Mouse (Mus musculus) neural tube, embryonic 13.5 days (tissue): ENCODE data around the gene Ppp1r14a. TPM values are rescaled to one million over a fixed set of nuclear protein-coding genes. Genes with fewer than 3 reads are reported as not detected.

Experiments used
- ATAC-seq: fragments of 200-750 bp; cut with Nextera tagmentation; 2 replicates; pipeline ENCODE4 v1.8.0; 2017; ENCODE audit warnings: low read depth, mild to moderate bottlenecking, moderate TSS enrichment, moderate library complexity
- H3K27ac ChIP-seq: fragments of 300-500 bp; sonication (generic); replicated peaks from 2 replicates; pipeline ENCODE4 v1.5.1; 2015; ENCODE audit warnings: moderate library complexity, mild to moderate bottlenecking, inconsistent platforms
- H3K27me3 ChIP-seq: fragments of 300-500 bp; sonication (generic); 2 replicates; pipeline ENCODE4 v1.6.1; 2015; ENCODE audit warnings: mild to moderate bottlenecking, inconsistent platforms
- H3K36me3 ChIP-seq: fragments of 300-500 bp; sonication (generic); 2 replicates; pipeline ENCODE4 v1.6.1; 2015; ENCODE audit warnings: mild to moderate bottlenecking, inconsistent platforms
- H3K4me1 ChIP-seq: fragments of 300-500 bp; sonication (generic); replicated peaks from 2 replicates; pipeline ENCODE4 v1.6.1; 2015; ENCODE audit warnings: inconsistent platforms
- H3K4me2 ChIP-seq: fragments of 300-500 bp; sonication (generic); 2 replicates; pipeline ENCODE4 v1.6.1; 2015; ENCODE audit warnings: inconsistent platforms, mild to moderate bottlenecking, moderate library complexity
- H3K4me3 ChIP-seq: fragments of 300-500 bp; sonication (generic); 2 replicates; pipeline ENCODE4 v1.5.1; 2015; ENCODE audit warnings: mild to moderate bottlenecking, inconsistent platforms
- H3K9ac ChIP-seq: fragments of 300-500 bp; sonication (generic); 2 replicates; pipeline ENCODE4 v1.6.1; 2015; ENCODE audit warnings: moderate library complexity, mild to moderate bottlenecking, inconsistent platforms
- H3K9me3 ChIP-seq: fragments of 300-500 bp; sonication (generic); 2 replicates; pipeline ENCODE4 v1.6.1; 2016; ENCODE audit warnings: inconsistent platforms
- WGBS: fragments of 180-500 bp; shearing (Covaris S2); methylation state at CpG from one replicate; pipeline ENCODE4 v1.1.7; 2015; 5-methylcytosine and 5-hydroxymethylcytosine counted together
- polyA plus RNA-seq: library from polyadenylated mRNA; unstranded; fragments of >200 nt; fragmentation: Nextera tagmentation; extraction: Ambion mirVana; gene quantifications from 2 replicates; pipeline ENCODE4 v1.2.1, GENCODE M21; 2015

The Ppp1r14a gene
- polyA plus RNA-seq = 24.8 and 28.4 TPM in 2 replicates

DNA sequence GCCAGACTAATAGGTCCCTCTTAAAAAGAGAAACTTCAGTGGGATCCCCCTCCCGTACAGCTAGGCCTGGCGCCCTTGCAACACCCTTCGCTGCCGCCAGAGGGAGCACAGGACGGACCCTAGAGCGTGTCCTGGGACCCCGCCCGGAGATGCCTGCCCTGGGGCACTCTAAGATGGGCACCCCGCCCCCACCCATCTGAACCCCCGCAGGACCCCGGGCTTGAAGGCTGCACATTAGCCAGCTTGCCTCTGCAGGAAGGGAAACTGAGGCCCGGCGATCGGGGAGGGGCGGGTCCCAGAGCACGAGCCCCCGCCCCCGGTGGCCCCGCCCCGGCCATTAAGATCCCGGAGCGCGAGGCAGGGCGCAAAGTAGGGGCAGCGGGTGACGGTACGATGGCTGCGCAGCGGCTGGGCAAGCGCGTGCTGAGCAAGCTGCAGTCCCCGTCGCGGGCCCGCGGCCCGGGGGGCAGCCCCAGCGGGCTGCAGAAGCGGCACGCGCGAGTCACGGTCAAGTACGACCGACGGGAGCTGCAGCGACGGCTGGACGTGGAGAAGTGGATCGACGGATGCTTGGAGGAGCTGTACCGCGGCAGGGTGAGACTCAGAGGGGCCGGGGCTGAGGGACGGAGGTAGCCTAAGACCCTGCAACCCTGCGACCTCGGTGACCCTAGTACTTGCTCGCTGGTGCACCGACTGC lies at the start of gene Ppp1r14a:
Gene Ppp1r14a, plus strand, starts transcription at position 367 of the 697 bp plus-strand sequence.
- H3K36me3 ChIP-seq = no peaks in the 10 kb centered on the region
- under 1% methylated on average over 45 of the region's 59 CpGs for WGBS
- no peaks in the 10 kb centered on the region for H3K9me3 ChIP-seq
- peak within 1 kb of the TSS; percentile 74 for H3K9ac ChIP-seq
- peak within 1 kb of the TSS; percentile 79 for H3K4me2 ChIP-seq
- H3K27ac ChIP-seq = peak within 1 kb of the TSS; percentile 84
- H3K27me3 ChIP-seq = peaks cover 17% of the 10 kb centered on the region; the same call in 1 of the 2 replicates
- peak; percentile 21; the same call in 1 of the 2 replicates for ATAC-seq
- peaks cover 53% of the 10 kb centered on the region for H3K4me1 ChIP-seq
- H3K4me3 ChIP-seq = peak within 1 kb of the TSS; percentile 48

DNA sequence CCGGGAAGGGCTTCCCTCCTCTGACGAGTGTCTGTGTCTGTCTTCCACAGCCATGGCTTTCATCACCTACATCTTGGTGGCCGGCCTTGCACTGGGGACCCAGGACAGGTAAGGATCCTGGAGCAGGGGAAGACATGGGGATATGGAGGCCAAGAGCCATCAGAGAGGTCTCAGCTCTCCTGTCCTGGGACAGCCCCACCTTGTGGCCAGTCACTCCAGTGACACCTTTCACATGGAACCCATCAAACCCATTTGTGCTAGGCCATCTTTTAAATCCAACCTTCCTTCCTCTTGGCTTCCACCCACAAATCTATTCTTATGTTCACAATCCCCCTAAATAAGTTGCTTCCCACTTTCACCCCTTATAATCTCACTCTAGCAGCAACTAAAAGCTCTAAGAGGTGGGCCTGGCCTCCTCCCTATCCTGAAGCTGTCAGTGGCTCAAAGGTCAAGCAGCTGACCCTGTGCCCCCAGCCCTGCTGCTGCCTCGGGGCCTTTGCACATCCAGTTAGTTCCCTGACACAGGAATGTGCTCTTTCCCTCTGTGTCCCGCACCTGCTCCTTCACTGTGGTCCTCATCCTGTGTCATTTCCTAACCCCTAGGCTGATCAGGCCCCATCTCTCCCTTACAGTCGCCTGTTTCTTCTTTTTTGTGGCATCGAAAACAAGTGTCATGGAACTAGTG lies 44.2 kb upstream of the Ppp1r14a start:
- no peak overlapping the region for H3K4me2 ChIP-seq
- 87% methylated on average over 7 of the region's 7 CpGs for WGBS

DNA sequence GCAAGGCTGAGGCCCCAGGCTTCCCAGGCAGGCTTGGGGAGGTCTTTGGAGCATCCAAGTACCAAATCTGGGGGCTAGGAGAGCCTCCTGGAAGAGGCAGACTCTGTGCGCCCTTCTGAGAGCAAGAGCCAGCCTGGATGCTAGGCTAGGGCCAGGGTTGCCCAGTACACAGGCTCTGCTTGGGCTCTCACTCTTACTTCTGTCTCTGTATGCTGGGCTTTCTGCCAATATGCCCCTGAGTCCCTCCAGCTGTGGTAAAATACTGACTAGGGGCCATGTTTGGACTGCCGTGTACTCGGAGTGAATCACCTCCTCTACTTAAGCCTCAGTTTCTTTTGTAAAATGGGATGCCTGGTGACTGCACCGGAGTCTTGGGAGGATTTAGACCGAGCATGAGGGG lies 43.1 kb upstream of the Ppp1r14a start:
- peaks cover 12% of the 10 kb centered on the region; the same call in 1 of the 2 replicates for H3K4me1 ChIP-seq
- peaks cover 31% of the 10 kb centered on the region for H3K27me3 ChIP-seq
- no peak overlapping the region for H3K4me3 ChIP-seq
- no peak overlapping the region for H3K9ac ChIP-seq
- WGBS = 89% methylated on average over 5 of the region's 5 CpGs
- no peak overlapping the region for H3K4me2 ChIP-seq
- ATAC-seq = no peak
- H3K9me3 ChIP-seq = no peaks in the 10 kb centered on the region
- H3K27ac ChIP-seq = no peak overlapping the region
- peaks cover 20% of the 10 kb centered on the region for H3K36me3 ChIP-seq

More for the DNA sequence above, 44.2 kb upstream of the Ppp1r14a start:
- peaks cover 31% of the 10 kb centered on the region for H3K27me3 ChIP-seq
- H3K27ac ChIP-seq = no peak overlapping the region
- no peaks in the 10 kb centered on the region for H3K9me3 ChIP-seq
- H3K4me3 ChIP-seq = no peak overlapping the region
- H3K36me3 ChIP-seq = peaks cover 20% of the 10 kb centered on the region
- H3K9ac ChIP-seq = no peak overlapping the region
- ATAC-seq = no peak
- H3K4me1 ChIP-seq = peaks cover 12% of the 10 kb centered on the region; the same call in 1 of the 2 replicates

DNA sequence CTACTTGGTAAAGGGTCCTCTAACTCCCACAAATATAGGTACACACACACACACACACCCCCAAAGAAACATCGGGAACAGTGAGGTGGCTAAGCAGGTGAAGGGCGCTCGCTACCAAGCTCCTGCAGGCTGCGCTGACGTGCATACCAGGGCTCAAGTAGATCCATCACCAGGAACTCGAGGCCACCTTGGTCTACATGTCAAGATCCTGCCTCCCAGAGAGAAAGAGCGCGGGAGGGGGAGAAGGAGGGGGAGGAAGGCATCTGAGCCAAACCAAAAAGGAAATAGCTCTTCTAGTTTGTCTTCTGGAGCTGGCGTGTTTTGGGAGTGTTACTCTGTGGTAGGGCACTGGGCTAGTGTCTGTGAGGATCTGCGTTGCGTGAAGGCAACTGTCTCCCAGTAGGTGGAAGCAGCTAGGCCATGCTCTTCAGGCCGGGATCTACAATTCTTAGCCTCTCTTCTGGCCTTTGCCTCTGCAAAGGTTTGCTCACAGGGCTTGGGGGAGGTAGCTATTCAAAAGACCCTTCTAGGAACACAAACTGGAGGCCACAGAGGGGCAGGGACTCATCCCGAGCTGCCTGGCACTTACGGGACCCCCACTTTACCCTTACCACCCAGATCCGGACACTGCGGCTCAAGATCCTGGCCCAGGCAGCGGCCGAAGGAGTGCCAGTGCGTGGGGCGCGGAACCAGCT lies 42.3 kb upstream of the Ppp1r14a start:
- H3K4me2 ChIP-seq = no peak overlapping the region
- peaks cover 31% of the 10 kb centered on the region for H3K27me3 ChIP-seq
- H3K4me1 ChIP-seq = peaks cover 12% of the 10 kb centered on the region; the same call in 1 of the 2 replicates
- H3K9me3 ChIP-seq = no peaks in the 10 kb centered on the region
- ATAC-seq = no peak
- no peak overlapping the region for H3K27ac ChIP-seq
- H3K4me3 ChIP-seq = no peak overlapping the region
- 93% methylated on average over 21 of the region's 21 CpGs for WGBS
- no peak overlapping the region for H3K9ac ChIP-seq
- H3K36me3 ChIP-seq = peaks cover 20% of the 10 kb centered on the region

DNA sequence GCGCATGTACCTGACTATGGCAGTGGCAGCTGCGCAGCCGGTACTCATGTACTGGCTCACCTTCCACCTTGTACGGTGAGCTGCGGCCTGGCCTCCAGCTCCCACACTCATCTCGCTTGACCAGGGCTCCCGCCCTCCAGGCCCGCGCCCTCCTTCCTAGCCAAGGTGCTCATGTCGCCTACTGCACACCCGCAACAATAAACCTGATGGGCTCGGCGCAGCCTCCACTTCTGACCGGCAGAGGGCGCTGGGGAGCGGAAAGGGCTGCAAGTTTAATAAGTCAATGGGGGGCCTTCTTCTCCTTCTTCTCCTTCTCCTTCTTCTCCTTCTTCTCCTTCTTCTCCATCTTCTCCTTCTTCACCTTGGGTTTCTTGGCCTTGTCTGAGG lies 41.8 kb upstream of the Ppp1r14a start:
- no peak overlapping the region for H3K27ac ChIP-seq
- H3K4me2 ChIP-seq = peak overlapping the region; percentile 49
- peaks cover 31% of the 10 kb centered on the region for H3K27me3 ChIP-seq
- peaks cover 20% of the 10 kb centered on the region for H3K36me3 ChIP-seq
- H3K9me3 ChIP-seq = no peaks in the 10 kb centered on the region
- 23% methylated on average over 16 of the region's 16 CpGs for WGBS
- 0 out of 2 replicates have a peak, but pooled peaks have one; percentile 21 for ATAC-seq
- peaks cover 12% of the 10 kb centered on the region; the same call in 1 of the 2 replicates for H3K4me1 ChIP-seq
- H3K4me3 ChIP-seq = peak overlapping the region; percentile 14; the same call in 1 of the 2 replicates
- H3K9ac ChIP-seq = no peak overlapping the region

DNA sequence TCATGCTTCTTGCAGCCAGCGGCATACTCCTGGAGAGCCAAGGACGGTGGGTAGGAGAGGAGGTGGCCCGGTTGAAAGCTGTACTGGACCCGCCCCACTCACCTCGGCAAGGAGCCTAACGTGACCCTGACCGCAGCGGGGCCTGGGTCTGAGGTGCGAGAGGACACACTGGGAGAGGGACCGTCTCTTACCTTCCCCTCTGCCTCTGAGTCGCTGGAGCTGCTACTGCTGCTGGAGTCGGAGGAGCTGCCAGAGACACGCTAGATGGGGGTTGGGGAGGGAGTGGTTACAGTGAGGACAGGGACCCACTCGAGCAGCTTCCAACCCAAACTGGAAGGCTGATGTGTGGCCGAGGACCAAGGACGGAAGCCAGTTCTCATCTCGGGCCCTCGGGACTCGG lies 41.4 kb upstream of the Ppp1r14a start:
- H3K9me3 ChIP-seq = no peaks in the 10 kb centered on the region
- peak overlapping the region; percentile 49 for H3K4me2 ChIP-seq
- WGBS = 10% methylated on average over 19 of the region's 19 CpGs
- H3K36me3 ChIP-seq = peaks cover 20% of the 10 kb centered on the region
- peaks cover 31% of the 10 kb centered on the region for H3K27me3 ChIP-seq
- H3K4me3 ChIP-seq = peak overlapping the region; percentile 14
- H3K27ac ChIP-seq = no peak overlapping the region
- H3K9ac ChIP-seq = peak overlapping the region; percentile 13; the same call in 1 of the 2 replicates
- no peak for ATAC-seq
- H3K4me1 ChIP-seq = peaks cover 12% of the 10 kb centered on the region; the same call in 1 of the 2 replicates

DNA sequence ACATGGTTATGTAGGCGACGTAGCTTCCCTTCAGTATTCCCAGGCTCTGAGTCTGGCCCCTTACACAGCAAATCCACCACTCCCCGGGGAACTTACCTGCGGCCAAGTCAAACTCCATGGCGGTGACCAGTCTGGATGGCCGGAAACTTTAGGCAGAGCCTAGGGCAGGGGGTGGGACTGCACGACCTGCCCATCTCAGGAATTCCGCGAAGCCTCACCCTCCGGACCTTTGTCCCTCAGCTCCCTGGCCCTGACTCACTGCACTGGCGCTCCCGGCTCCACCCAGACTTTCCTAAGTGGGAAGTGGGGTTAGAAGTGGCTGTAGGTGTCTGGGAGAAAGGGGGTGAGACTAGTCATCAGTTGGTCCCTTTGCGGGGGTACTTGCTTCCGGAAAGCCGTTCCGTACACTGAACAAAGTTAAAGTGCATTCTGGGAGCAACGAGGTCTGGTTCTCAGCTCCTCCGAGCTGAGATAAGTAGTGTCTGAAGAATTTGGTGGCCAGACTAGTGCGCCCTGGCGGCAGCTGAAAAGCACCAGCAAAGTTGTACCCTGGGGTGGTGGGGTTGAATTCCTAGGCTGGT lies 40.8 kb upstream of the Ppp1r14a start, which contains the start of gene 2200002D01Rik:
Gene 2200002D01Rik, minus strand, starts transcription at position 206 of the 581 bp plus-strand sequence.
- H3K36me3 ChIP-seq = peaks cover 20% of the 10 kb centered on the region
- ATAC-seq = no peak
- WGBS = 9% methylated on average over 20 of the region's 20 CpGs
- H3K4me3 ChIP-seq = peak within 1 kb of the TSS; percentile 14
- H3K9me3 ChIP-seq = no peaks in the 10 kb centered on the region
- no peak within 1 kb of the TSS for H3K27ac ChIP-seq
- H3K4me1 ChIP-seq = peaks cover 12% of the 10 kb centered on the region; the same call in 1 of the 2 replicates
- H3K9ac ChIP-seq = peak within 1 kb of the TSS; percentile 13; the same call in 1 of the 2 replicates
- peak within 1 kb of the TSS; percentile 49 for H3K4me2 ChIP-seq
- peaks cover 31% of the 10 kb centered on the region for H3K27me3 ChIP-seq

DNA sequence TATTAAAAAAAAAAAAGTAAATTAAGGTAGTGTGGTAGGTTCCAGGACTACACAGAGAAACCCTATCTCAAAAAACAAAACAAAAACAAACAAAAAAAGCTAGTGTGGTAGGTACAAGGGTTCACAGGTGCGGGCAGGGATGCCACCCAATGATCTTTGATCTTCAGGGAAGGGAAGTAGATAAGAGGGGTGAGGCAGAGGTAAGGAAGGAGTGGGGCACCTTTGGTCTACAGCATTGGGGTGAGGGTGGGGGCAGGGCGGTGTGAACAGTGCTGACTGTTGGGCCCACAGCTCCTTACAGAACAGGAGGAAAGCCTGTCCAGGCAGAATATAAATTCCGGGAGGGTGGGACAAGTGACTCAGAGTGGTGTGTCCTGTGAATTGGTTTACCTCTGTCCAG lies 37.9 kb upstream of the Ppp1r14a start:
- no peak overlapping the region for H3K27ac ChIP-seq

DNA sequence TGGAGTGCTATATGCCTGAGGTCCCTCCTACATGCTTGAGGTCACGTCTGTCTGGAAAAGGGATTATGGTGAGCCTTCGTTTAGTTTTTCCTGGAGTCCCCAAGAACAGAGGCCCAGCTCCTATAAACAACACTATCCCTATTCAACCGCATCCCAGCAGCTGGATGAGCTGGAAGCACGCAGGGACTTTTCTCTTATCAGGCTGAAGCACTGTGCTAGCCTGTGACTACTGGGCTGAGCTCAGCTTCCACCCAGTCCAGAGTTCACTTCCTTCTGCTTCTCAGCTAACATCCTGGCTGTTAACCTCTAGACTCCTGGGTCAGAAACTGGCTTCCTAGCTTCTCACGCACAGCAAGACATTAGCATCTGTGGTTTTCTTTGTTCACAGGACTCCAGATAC lies 35.3 kb upstream of the Ppp1r14a start:
- ATAC-seq = no peak
- H3K27ac ChIP-seq = no peak overlapping the region
- no peak overlapping the region for H3K4me2 ChIP-seq
- no peaks in the 10 kb centered on the region for H3K4me1 ChIP-seq
- peaks cover 7% of the 10 kb centered on the region for H3K27me3 ChIP-seq
- no peaks in the 10 kb centered on the region for H3K36me3 ChIP-seq
- H3K9me3 ChIP-seq = no peaks in the 10 kb centered on the region
- no peak overlapping the region for H3K9ac ChIP-seq
- 74% methylated on average over 5 of the region's 5 CpGs for WGBS
- no peak overlapping the region for H3K4me3 ChIP-seq

More for the DNA sequence above, 37.9 kb upstream of the Ppp1r14a start:
- peaks cover 31% of the 10 kb centered on the region for H3K27me3 ChIP-seq
- no peak overlapping the region for H3K4me2 ChIP-seq
- 87% methylated on average over 3 of the region's 3 CpGs for WGBS
- peaks cover 12% of the 10 kb centered on the region; the same call in 1 of the 2 replicates for H3K4me1 ChIP-seq
- ATAC-seq = no peak
- H3K9ac ChIP-seq = no peak overlapping the region
- H3K4me3 ChIP-seq = no peak overlapping the region
- H3K9me3 ChIP-seq = no peaks in the 10 kb centered on the region
- peaks cover under 1% of the 10 kb centered on the region; the same call in 1 of the 2 replicates for H3K36me3 ChIP-seq

DNA sequence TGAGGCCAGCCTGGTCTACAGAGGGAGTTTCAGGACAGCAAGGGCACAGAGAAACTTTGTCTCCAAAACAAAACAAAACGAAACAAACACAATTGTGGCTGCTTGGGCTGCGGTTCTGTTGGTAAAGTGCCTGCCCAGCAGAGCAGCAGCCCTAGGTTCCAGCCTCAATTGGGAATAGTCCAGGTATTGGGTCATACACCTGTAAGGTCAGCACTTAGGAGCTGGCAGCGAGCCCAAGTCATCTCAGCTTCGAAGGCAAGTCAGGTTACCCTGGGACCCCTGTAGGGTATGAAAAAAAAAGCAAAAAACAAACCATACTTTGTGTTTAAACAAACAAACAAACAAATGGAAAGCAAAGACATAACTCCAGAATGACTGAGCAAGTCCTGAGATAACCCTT lies 33.2 kb upstream of the Ppp1r14a start:
- H3K9me3 ChIP-seq = no peaks in the 10 kb centered on the region
- H3K4me3 ChIP-seq = no peak overlapping the region
- 86% methylated on average over 4 of the region's 4 CpGs for WGBS
- no peak overlapping the region for H3K27ac ChIP-seq
- H3K4me2 ChIP-seq = no peak overlapping the region
- no peaks in the 10 kb centered on the region for H3K36me3 ChIP-seq
- ATAC-seq = no peak
- no peak overlapping the region for H3K9ac ChIP-seq
- no peaks in the 10 kb centered on the region for H3K27me3 ChIP-seq
- H3K4me1 ChIP-seq = peaks cover 6% of the 10 kb centered on the region; the same call in 1 of the 2 replicates

DNA sequence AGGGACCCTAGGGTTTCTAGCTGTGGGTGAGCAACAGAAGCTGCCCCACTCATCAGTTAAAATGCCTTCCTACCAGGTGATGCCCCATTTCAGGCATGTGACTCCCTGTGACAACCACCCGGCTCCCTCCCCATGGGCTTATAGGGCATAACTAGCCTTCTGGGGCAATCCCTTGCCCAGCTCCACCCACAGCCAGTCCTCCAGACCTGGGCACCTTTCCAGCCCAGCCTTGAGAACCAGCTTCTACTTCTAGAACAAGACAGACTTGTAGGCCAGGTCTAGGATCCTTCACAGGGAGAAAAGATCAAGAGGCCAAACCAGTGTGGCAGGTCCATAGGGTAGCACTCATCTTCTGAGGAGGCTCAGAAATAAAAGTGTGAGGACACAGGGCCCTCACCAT lies 31.7 kb upstream of the Ppp1r14a start:
- ATAC-seq = no peak
- H3K9ac ChIP-seq = no peak overlapping the region
- no peaks in the 10 kb centered on the region for H3K9me3 ChIP-seq
- 80% methylated on average over 1 of the region's 1 CpGs for WGBS
- no peak overlapping the region for H3K27ac ChIP-seq
- H3K4me3 ChIP-seq = no peak overlapping the region
- peaks cover 6% of the 10 kb centered on the region; the same call in 1 of the 2 replicates for H3K4me1 ChIP-seq
- no peaks in the 10 kb centered on the region for H3K36me3 ChIP-seq
- H3K4me2 ChIP-seq = no peak overlapping the region
- no peaks in the 10 kb centered on the region for H3K27me3 ChIP-seq
